Mouse (Mus musculus) gastrocnemius, adult 18-20 months (tissue): Measurements from ENCODE around the gene Slc17a6. TPM values are rescaled to one million over a fixed set of nuclear protein-coding genes. Genes with fewer than 3 reads are reported as not detected.

ENCODE experiments used
- DNase-seq: peaks from one replicate; pipeline ENCODE4 v3.0.0; 2021; ENCODE audit warnings: low spot score
- long read RNA-seq, 2 experiments: library from polyadenylated mRNA; stranded (forward); transcript quantifications; one replicate each; pipeline ENCODE4 v2.0.0; 2021
- total RNA-seq, 2 experiments: library from RNA; stranded (reverse); gene quantifications; 2 replicates each; pipeline ENCODE4 v1.2.3; 2021

The Slc17a6 gene
- not detected for total RNA-seq
- long read RNA-seq, experiment 1 = 0 reads
- long read RNA-seq, experiment 2 = 0 reads

- peak; percentile 24 for DNase-seq
Observed at GRCm38 (mm10) chr7:51621694-51622145, at the start of gene Slc17a6. TSS of gene Slc17a6 (plus strand) at chr7:51622006.

GRCm38 (mm10) chr7:51600021-51600420 is 21.8 kb upstream of the Slc17a6 start:
- DNase-seq = no peak

- no peak for DNase-seq
Observed at GRCm38 (mm10) chr7:51603741-51604140, 18.1 kb upstream of the Slc17a6 start.

DNA sequence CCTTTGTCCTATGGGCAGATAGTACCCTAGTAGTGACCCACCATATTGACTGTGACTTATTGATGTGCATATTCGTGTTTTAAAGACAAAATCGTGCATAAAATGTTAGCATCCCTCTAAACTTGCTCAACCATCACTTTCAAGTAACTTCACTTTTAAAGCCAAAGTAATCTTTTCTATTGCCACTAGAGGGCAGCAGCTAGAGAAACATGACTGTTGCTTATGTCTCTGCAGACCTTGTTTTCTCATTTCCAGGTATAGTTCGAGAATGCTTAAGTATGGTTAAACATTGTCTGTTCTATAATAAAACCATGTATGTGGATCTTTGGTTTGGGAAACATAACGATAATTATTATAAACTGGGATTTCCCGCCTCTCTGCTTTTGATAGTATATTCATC is 7.4 kb upstream of the Slc17a6 start:
- DNase-seq = no peak

- DNase-seq = no peak
Observed at GRCm38 (mm10) chr7:51617941-51618340, 3.9 kb upstream of the Slc17a6 start.

DNA sequence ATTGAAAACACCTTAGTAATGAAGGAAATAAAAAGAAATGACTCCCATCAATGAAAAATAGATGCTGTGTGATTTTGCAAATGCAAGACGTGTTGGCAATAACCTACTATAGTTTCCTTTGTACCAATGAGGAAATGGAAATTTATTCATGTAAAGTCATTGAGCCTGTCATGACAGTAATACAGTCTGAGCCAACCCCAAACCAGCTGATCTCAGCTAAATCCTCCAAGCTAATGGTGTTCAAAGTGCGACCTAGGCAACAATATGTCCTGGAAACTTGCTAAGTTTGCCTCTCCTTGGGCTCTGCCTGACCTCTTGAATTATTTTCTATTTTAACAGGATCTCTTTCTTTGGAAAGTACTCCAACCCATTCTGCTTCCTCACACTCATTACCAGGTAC is 3.4 kb upstream of the Slc17a6 start:
- no peak for DNase-seq

GRCm38 (mm10) chr7:51619977-51620376 is 1.8 kb upstream of the Slc17a6 start:
- DNase-seq = no peak

DNA sequence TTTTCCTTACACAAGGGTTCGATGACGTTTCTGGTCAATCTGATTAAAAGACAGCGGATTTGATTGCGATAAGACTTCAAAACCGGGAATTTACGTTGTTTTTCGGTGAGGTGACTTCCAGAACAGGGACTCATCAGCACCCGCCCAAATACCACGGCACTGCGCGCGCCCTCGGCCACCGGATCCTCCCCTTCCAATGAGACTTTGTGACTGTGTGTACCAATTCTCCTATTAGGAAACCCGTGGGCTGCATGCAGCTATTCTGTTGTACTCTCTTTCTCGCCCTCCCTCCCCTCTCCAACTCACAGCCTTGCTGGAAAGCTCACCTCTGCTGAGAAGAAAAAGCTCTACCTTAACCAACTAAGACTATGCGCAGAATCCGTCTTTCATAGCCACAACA is 390 bp downstream of the Slc17a6 start:
- DNase-seq = no peak

DNA sequence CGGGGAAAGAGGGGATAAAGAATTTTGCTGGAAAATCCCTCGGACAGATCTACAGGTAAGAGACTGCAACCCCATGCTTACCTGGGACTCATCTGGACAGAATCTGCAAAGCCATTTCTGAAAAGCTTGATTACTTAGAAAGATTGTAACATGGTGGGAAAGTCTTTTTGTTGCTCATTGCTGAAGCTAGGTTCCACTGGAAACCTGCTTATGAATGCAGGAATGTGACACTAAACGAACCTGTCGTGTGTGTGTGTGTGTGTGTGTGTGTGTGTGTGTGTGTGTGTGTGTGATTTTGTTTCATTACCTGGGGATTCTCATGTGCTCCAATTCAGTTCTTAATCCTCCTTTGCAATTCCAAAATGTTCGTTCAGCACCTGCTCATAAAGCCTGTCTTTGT is 860 bp downstream of the Slc17a6 start:
- no peak for DNase-seq

- DNase-seq = no peak
Observed at GRCm38 (mm10) chr7:51624336-51624897, 2.6 kb downstream of the Slc17a6 start.

GRCm38 (mm10) chr7:51625161-51625560 is 3.4 kb downstream of the Slc17a6 start:
- DNase-seq = no peak

- DNase-seq = no peak
Observed at GRCm38 (mm10) chr7:51625591-51626255, 3.9 kb downstream of the Slc17a6 start.

DNA sequence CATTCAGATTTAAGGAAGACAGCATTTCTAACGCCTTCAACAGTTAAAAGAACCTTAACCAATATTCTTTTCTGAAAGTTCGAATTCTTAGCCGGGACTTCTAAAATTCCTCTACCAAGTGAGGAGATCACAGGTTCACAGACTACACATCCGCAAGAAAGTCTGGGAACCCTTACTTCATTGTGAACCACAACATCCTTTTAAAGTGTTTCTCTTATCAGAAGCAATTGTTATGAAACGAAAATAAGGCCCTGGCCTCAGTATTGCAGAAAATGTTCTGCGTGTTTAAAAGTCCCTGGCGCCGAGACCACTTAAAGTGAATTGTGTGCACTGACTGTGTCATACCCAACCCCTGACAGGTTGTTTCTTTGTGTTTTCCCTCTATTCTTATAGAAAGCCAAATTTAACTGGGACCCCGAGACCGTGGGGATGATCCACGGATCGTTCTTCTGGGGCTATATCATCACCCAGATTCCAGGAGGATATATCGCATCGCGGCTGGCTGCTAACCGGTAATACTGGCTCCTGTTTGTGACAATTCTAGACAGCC is 4.7 kb downstream of the Slc17a6 start:
- DNase-seq = no peak

GRCm38 (mm10) chr7:51627001-51627631 is 5.3 kb downstream of the Slc17a6 start:
- DNase-seq = no peak

DNA sequence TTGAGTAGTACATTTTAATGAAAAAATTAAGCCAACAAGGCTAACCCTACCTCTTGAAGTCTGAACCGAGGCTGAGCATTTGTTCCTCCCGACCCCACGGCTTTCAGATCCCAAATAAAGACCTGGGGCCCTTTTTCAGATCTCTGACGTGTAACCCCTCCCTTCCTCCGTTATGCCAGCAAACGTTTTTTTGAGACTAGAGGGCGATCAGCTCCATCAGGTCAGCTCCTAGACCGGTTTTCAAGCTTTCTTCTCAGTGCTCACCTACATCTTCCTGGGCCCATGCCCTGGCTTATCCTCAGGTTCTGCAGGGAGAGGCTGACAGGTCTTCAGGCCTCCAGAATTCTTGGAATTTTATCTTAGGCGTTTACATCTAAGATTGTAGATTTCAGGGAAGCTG is 5.9 kb downstream of the Slc17a6 start:
- DNase-seq = no peak

DNA sequence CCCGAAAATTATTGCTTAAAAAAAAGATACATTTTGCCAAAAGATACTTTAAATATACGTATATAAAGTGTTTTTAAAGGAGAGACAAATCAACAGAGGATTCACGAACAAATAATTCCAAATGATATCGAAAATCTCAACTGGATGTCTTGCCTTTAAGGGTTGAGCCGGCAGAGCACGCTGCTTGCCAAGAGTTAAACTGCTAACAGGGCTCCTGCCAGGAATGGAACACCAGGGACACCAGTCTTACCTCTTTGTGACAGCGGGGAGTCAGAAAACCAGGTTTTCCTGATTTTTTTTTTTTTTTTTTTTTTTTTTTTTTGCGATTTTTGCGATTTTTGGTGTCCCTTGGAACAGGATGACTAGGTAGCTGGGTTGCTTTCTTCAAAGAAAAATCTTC is 6.5 kb downstream of the Slc17a6 start:
- DNase-seq = no peak

DNA sequence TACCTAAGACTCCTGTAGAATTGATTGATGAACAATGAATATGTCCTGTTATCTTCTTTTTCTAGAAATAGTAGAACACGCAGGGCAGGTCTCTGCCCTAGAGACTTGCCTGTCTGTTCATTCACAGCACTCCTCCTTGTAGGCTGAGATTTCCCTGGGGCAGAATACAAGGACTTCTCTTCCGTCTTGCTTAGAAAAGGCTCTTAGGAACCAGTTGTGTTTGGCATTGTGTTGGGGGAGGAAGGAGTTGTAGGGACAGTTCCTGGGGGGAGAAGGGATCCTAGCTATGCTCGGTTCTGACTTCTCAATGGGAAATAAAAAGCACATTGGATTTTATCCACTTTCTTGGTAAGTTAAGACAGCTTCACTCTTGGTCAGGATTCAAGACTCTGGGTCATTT is 7.4 kb downstream of the Slc17a6 start:
- no peak for DNase-seq

- no peak for DNase-seq
Observed at GRCm38 (mm10) chr7:51631171-51631570, 9.4 kb downstream of the Slc17a6 start.

DNA sequence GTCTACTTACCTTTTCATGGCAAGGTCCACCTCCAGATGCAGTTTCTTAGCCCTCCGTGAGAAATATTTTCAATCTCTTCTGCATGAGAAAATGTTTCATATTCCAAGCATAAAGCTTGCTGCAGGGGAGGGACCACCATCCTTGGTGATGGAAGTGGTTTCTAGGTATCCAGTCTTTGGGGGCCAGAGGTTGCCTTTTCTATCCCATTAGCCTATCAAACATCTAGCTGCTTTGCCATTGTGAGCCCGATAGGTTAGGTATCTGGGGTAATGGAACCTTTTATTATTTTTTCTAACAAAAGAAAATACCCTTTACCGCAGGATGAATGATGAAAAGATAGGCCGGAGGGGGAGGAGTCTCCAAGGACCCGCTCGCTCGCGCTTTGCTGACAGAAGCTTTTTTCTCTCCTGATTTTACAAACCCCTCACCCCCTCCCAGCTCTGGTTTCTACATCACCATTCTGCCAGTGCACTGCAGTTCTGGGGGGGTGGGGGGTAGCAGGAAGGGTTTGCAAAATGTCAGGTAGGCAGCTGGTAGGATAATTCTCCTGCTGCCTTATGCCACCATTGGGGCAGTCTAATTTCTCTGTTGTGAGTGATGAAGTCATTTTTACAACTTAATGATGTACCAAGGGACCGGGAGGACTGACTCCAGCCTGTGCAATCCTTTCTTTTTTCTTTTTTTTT is 10.9 kb downstream of the Slc17a6 start:
- DNase-seq = no peak

GRCm38 (mm10) chr7:51633230-51633844 is 11.5 kb downstream of the Slc17a6 start:
- no peak for DNase-seq

GRCm38 (mm10) chr7:51657152-51657551 is 35.3 kb downstream of the Slc17a6 start:
- no peak for DNase-seq

GRCm38 (mm10) chr7:51662441-51662840 is 40.6 kb downstream of the Slc17a6 start:
- DNase-seq = no peak
